Mouse (Mus musculus) large intestine, adult 2 months (tissue): ENCODE measurements around the gene Zfp689. TPM values are rescaled to one million over a fixed set of nuclear protein-coding genes. Genes with fewer than 3 reads are reported as not detected.
"Not testable (repeated sequence)": the region's sequence is repeated elsewhere in the genome, so short reads cannot be mapped to it uniquely, and the experiment has no call there.

ENCODE experiments used
- DNase-seq: peaks from one replicate; pipeline ENCODE4 v3.0.0-alpha.2; 2012; ENCODE audit warnings: low read depth, low spot score
- WGBS: fragments of 180-500 bp; shearing (Covaris S2); methylation state at CpG from one replicate; pipeline ENCODE4 v1.1.7; 2018; 5-methylcytosine and 5-hydroxymethylcytosine counted together
- polyA plus RNA-seq: library from polyadenylated mRNA; depleted of rRNA; stranded (reverse); fragments of >200 nt; gene quantifications from 2 replicates; pipeline ENCODE4 v1.2.3, GENCODE M21; 2012; rRNA removed

Zfp689 gene
- 2.1 and 2.5 TPM in 2 replicates for polyA plus RNA-seq

DNA sequence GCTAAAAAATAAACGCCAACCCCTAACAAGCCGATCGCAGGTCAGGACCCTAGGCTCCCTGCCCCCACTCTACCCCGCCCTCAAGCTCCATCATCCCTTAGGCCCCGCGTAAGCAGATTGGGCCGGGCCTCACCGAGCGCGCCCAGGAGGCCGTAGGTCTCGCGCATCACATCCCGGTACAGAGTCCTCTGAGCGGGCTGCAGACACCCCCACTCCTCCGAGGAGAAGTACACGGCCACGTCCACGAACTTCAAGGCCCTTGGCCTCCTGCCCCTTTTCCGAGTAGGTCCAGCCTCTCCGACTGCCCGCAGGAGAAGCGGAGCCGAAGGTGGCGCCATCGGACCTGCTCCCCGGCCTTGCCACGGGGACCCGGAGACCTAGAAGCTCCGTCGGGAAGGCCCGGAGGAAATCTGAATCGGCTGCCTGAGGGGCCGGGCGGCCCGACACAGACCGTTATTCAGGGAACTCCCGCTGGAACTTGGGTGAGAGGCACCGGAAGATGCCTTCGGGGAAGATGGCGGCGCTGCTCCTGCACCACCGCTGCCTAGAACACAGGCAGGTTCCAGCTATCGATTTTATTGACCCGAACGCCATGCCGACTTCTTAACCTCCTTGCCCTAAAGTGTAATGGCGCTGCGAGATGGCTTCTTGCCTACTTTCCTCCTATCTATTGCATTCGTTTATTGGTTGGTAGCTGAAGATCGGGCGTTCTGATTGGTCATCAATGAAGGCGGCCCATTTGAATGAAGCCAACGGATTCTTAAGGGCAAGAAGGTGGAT is at the start of gene Zfp689:
TSS of gene Zfp689 (minus strand) at position 638 of the 780 bp plus-strand sequence.
- under 1% methylated on average over 54 of the region's 54 CpGs for WGBS
- DNase-seq: peak; percentile 99

DNA sequence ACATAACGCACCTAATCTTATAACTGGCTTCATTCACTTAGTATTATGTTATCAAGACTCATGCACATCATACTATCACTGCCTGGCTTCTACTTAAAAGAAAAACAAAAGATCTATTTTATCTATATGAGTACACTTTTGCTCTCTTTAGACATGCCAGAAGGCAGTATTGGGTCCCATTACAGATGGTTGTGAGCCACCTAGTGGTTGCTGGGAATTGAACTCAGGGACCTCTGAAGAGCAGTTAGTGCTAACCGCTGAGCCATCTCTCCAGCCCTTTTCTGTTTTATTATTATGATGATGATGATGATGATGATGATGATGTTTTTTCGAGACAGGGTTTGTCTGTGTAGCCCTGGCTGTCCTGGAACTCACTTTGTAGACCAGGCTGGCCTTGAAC is 49.4 kb upstream of the Zfp689 start:
- DNase-seq: no peak
- WGBS: 51% methylated on average over 3 of the region's 3 CpGs

- no peak for DNase-seq
- WGBS: 36% methylated on average over 2 of the region's 2 CpGs
These were observed 48.4 kb upstream of the Zfp689 start for GRCm38 (mm10) chr7:127497382-127497781.

DNA sequence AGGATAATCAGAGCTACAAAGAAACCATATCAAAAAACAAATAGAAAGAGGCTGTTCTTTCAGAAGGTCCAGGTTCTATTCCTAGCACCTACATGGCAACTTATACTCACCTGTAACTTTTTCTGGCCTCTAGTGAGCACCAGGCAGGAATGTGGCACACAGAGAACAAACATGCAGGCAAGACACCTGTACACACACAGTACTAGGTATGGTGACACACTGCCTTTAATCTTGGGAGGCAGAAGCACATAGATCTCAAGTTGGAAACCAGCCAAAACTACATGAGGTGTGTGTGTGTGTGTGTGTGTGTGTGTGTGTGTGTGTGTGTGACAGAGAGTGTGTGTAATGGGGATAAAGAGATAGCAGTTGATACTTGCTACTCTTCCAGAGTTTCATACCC is 45.7 kb upstream of the Zfp689 start:
- DNase-seq: no peak

GRCm38 (mm10) chr7:127491846-127492245 is 42.9 kb upstream of the Zfp689 start:
- DNase-seq: no peak

DNA sequence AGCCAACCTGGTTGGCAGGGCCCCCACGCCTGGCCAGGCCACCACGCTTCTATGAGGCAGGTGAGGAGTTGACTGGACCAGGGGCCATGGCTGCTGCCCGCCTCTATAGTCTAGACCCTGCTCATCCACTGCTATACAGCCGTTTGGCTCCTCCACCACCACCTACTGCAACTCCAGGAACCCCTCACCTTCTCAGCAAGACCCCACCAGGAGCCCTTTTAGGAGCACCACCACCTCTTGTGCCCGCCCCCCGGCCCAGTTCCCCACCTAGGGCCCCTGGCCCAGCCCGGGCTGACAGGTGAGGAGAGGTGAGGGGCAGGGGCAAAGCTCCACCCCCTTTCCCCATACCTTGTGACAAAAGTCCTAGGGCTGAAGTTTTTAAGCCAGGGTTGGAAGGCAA is 41.0 kb upstream of the Zfp689 start:
- WGBS: 93% methylated on average over 7 of the region's 7 CpGs
- no peak for DNase-seq

More at GRCm38 (mm10) chr7:127491846-127492245, 42.9 kb upstream of the Zfp689 start:
- WGBS: 75% methylated on average over 3 of the region's 3 CpGs

GRCm38 (mm10) chr7:127488364-127488763 is 39.4 kb upstream of the Zfp689 start:
- not testable (repeated sequence) for DNase-seq
- 65% methylated on average over 5 of the region's 5 CpGs for WGBS

DNA sequence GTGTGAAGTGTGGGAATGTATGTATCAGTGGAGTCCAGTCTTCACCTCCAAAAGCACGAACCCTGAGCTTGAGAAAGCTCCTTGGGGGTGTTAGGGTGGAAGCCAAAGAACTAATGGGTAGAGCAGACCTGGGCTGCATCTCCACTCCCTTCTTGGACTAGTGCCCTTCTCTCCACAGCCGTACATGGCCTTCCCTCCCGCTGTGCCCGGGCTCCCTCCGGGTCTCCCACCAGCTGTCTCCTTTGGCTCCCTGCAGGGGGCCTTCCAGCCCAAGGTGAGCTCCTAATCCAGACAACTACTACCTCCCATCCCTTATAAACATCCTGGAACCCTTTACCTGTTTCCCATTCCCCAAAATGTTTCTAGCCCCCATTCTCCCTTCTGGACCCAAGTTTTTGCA is 36.5 kb upstream of the Zfp689 start:
- WGBS: 92% methylated on average over 5 of the region's 5 CpGs

GRCm38 (mm10) chr7:127480321-127480720 is 31.4 kb upstream of the Zfp689 start:
- WGBS: 33% methylated on average over 2 of the region's 2 CpGs

More for the DNA sequence above, 36.5 kb upstream of the Zfp689 start:
- no peak for DNase-seq

DNA sequence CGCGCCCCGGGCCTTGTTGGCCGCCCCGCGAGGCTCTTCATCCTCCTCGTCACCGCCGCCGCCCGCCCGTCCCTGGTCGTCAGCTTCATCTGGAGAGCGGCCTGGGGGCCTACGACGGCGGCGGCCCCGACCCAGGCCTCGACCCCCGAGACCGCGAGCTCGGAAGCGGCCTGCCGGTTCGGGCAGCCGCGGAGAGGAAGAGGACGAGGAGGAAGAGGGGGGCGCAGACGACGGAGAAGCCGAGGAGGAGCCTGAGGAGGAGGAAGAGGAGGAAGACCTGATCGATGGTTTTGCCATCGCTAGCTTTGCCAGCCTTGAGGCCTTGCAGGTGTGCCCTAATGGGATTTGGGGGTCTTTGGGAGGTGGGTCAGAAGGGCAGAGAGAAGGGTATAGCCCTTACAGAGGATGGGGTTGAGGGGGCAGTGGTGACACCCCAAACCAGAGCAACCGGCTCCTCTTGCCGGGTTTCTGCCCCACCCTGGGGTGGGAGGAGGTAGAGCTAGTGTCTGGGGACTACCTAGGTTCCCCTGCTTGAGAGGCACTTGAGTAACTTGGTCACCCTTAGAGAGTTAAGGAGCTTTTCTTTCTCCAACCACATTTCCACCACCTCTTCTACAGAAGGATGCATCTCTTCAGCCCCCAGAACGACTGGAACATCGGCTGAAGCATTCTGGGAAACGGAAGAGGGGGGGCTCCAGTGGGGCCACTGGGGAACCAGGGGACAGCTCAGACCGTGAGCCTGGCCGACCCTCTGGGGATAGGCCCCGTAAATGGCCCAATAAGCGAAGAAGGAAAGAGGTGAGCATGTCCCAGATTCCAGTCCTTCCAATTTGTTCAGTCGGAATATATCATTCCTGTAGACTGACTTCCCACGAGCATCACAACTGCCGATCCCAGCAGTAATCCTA is 30.6 kb upstream of the Zfp689 start:
- DNase-seq: no peak
- 1% methylated on average over 47 of the region's 48 CpGs for WGBS

More at GRCm38 (mm10) chr7:127480321-127480720, 31.4 kb upstream of the Zfp689 start:
- DNase-seq: no peak

GRCm38 (mm10) chr7:127478635-127479317 is 29.8 kb upstream of the Zfp689 start, which contains the start of gene Fbrs:
Gene Fbrs (plus strand): TSS chr7:127479199.
- under 1% methylated on average over 61 of the region's 62 CpGs for WGBS
- peak; percentile 83 for DNase-seq

- peak; percentile 100 for DNase-seq
- under 1% methylated on average over 50 of the region's 50 CpGs for WGBS
These were observed 29.0 kb upstream of the Zfp689 start for GRCm38 (mm10) chr7:127477687-127478634.

DNA sequence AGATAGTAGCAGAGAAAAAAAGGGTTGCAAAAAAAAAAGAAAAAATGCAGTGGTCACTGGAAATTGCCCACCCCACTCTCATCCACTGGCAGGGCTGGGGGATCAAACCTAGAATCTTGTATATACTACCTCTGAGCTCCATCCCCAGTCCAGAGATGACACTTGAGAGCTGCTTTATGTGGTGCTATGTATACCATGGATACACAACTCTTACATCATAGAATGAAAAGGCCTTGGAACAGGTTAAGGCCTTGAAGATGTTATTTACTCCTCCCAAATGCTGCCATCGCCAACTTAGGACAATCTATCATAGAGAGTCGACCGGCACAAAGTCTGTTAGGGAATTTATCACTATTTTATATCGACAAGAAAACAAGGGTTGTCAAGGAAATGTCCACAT is 27.9 kb upstream of the Zfp689 start:
- 43% methylated on average over 4 of the region's 4 CpGs for WGBS
- no peak for DNase-seq

- 94% methylated on average over 11 of the region's 11 CpGs for WGBS
- no peak for DNase-seq
These were observed 27.4 kb upstream of the Zfp689 start for GRCm38 (mm10) chr7:127476336-127476735.

GRCm38 (mm10) chr7:127475186-127475740 is 26.3 kb upstream of the Zfp689 start:
- DNase-seq: no peak
- 94% methylated on average over 11 of the region's 11 CpGs for WGBS

GRCm38 (mm10) chr7:127474378-127475070 is 25.6 kb upstream of the Zfp689 start:
- DNase-seq: no peak
- WGBS: 71% methylated on average over 6 of the region's 6 CpGs

DNA sequence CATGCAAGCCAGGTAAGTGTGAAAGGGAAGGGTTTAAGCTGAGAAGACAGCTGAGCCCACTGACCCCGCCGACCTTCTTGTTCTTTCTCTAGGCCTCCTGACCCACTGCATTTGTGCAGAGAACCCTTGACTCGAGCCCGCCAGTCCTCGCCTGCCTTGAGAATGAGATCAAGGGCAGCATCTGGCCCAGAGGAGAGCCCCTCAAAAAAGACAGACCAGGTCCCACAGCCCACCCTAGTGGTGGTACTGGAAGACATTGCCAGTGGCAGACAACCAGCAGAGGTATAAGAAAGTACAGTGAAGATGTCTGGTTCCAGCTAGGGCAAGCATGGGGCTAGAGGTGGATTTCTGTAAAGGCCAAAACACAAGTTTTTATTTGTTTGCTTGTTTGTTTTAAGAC is 24.7 kb upstream of the Zfp689 start:
- WGBS: 91% methylated on average over 5 of the region's 5 CpGs
- no peak for DNase-seq

GRCm38 (mm10) chr7:127472060-127472459 is 23.1 kb upstream of the Zfp689 start:
- DNase-seq: no peak
- WGBS: under 1% methylated on average over 7 of the region's 7 CpGs
